Mouse (Mus musculus) liver, adult 2 months (tissue): ENCODE results near the gene Cox15. TPM values are rescaled to one million over a fixed set of nuclear protein-coding genes. Genes with fewer than 3 reads are reported as not detected.

ENCODE experiments used
- DNase-seq: peaks from one replicate; pipeline ENCODE4 v3.0.0-alpha.2; 2011; ENCODE audit warnings: low read depth, low spot score; ENCODE audit errors: extremely low read depth
- H3K27ac ChIP-seq: fragments of 200-500 bp; replicated peaks from 2 replicates; pipeline ENCODE4 v1.5.1; 2012; ENCODE audit warnings: low read depth, mild to moderate bottlenecking, control low read depth, inconsistent platforms, low read length; ENCODE audit not compliant: insufficient read depth
- H3K27me3 ChIP-seq: fragments of 200-500 bp; 2 replicates; pipeline ENCODE4 v1.6.1; 2012; ENCODE audit warnings: mild to moderate bottlenecking, moderate library complexity, low read length, inconsistent platforms; ENCODE audit not compliant: control insufficient read depth, insufficient read depth
- H3K36me3 ChIP-seq: fragments of 200-500 bp; 2 replicates; pipeline ENCODE4 v1.6.1; 2012; ENCODE audit warnings: low read length, inconsistent platforms; ENCODE audit not compliant: control insufficient read depth, insufficient read depth
- H3K4me1 ChIP-seq: fragments of 200-500 bp; 2 replicates; pipeline ENCODE4 v1.6.1; 2011; ENCODE audit warnings: low read length; ENCODE audit not compliant: control insufficient read depth, insufficient read depth
- H3K4me3 ChIP-seq: fragments of 200-500 bp; 2 replicates; pipeline ENCODE4 v1.5.1; 2011; ENCODE audit warnings: low read depth, mild to moderate bottlenecking, control low read depth, low read length, moderate library complexity; ENCODE audit not compliant: insufficient read depth
- H3K79me2 ChIP-seq: fragments of 200-500 bp; 2 replicates; pipeline ENCODE4 v1.6.1; 2012; ENCODE audit warnings: inconsistent platforms, mild to moderate bottlenecking, low read length, moderate library complexity; ENCODE audit not compliant: control insufficient read depth, insufficient read depth
- H3K9ac ChIP-seq: fragments of 200-500 bp; 2 replicates; pipeline ENCODE4 v1.6.1; 2012; ENCODE audit warnings: low read depth, mild to moderate bottlenecking, control low read depth, inconsistent platforms, low read length
- CTCF ChIP-seq: fragments of 200-500 bp; IDR thresholded peaks from 2 replicates; pipeline ENCODE4 v1.5.1; 2011; ENCODE audit warnings: low read depth, low read length, control low read depth
- POLR2A ChIP-seq: fragments of 200-500 bp; IDR thresholded peaks from 2 replicates; pipeline ENCODE4 v1.6.1; 2011; ENCODE audit warnings: low read length, control low read depth; ENCODE audit not compliant: insufficient read depth; ENCODE audit errors: extremely low read depth
- WGBS: fragments of 180-500 bp; shearing (Covaris S2); methylation state at CpG from one replicate; pipeline ENCODE4 v1.1.7; 2018; 5-methylcytosine and 5-hydroxymethylcytosine counted together
- polyA plus RNA-seq: library from polyadenylated mRNA; depleted of rRNA; stranded (reverse); fragments of >200 nt; gene quantifications from 2 replicates; pipeline ENCODE4 v1.2.3, GENCODE M21; 2012; rRNA removed
- total RNA-seq: library from RNA; depleted of rRNA; stranded (reverse); fragments of >200 nt; gene quantifications from 2 replicates; pipeline ENCODE4 v1.2.3, GENCODE M21; 2014; rRNA removed

Gene Cox15
- total RNA-seq (9.2 and 10.2 TPM in 2 replicates), polyA plus RNA-seq (10.6 and 10.9 TPM in 2 replicates)

DNA sequence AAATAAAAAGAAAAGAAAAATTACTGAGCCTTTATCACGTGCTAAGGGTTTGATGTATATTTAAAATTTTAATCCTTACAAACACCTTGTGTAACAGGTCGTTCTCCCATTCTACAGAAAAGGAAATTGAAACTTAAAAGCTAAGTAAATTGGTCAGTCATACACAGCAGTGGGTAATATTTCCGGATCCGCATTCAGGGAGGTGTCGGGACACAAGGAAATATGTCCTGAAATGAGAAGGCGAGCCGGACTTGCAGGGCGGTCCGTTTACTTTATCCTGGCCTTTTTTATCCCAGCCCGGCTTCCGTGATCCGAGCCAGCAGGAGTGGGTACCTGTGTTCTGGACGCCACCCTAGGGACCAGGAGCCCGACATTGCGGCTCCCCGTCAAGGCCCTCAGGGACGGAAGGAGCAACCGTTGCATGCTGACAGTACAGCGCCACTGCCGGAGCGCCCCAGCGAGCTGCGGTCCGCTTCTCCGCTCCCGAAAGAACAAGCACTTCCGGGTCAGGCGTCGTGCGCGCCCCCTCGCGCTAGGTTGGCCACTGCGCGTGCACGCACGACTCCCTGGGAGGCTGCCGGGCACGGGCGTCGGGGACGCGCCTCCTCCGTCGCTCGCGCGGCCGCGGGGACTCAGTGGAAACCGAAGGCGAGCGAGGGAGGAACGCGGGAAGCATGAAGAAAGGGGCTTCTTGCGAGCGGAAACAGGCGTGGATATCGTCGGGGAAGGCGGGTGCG lies at the start of gene Cox15, which contains the start of gene Cutc:
Gene Cox15, minus strand, starts transcription at position 512 of the 737 bp plus-strand sequence.
Gene Cutc, plus strand, starts transcription at position 508 of the 737 bp plus-strand sequence.
- DNase-seq, result peak; percentile 86
- no peaks in the 10 kb centered on the region for H3K27me3 ChIP-seq
- peak within 1 kb of the TSS; percentile 93 for H3K4me3 ChIP-seq
- H3K4me1 ChIP-seq, result no peaks in the 10 kb centered on the region
- under 1% methylated on average over 62 of the region's 62 CpGs for WGBS
- TF ChIP-seq POLR2A (peak; percentile 65), CTCF (peak; percentile 18; the same call in 1 of the 2 replicates)
- peaks cover 23% of the 10 kb centered on the region; the same call in 1 of the 2 replicates for H3K36me3 ChIP-seq
- H3K27ac ChIP-seq, result peak within 1 kb of the TSS; percentile 97
- no peaks in the 10 kb centered on the region; the same call in 1 of the 2 replicates for H3K79me2 ChIP-seq
- H3K9ac ChIP-seq, result peak within 1 kb of the TSS; percentile 93

DNA sequence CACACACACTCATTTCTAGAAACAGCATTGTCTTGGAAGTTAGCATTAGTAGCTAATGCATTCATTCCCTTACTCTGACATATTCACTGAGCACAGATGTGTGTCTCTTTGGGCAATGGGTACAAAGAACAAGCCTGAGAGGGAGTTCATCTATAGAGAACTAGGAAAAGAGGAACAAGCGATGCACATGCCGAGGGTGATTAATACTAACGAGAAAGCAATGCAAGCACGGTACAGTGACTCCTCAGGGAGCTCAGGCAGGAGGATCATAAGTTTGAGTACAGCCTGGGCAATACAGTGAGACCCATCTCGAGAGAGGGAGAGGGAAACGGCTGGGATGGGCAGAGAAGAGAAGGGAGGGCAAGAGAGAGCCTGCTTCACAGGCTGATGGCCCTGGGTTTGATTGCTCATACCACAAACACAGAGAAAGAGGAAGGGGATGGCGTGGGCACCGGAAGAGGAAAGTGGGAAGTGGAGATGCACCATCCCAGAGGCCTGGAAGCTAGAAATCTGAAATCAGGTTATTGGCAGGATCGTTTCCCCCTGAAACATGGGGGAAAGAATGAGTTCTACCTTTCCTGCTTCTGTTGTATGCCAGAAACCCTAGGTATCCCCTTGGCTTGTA lies 48.7 kb upstream of the Cox15 start:
- H3K79me2 ChIP-seq, result 0 out of 2 replicates have a peak, but pooled peaks cover 3% of the 10 kb centered on the region
- TF ChIP-seq CTCF (no peak), POLR2A (no peak)
- H3K36me3 ChIP-seq, result peaks cover 84% of the 10 kb centered on the region
- no peak overlapping the region for H3K9ac ChIP-seq
- H3K27ac ChIP-seq, result no peak overlapping the region
- H3K27me3 ChIP-seq, result no peaks in the 10 kb centered on the region
- no peak overlapping the region for H3K4me3 ChIP-seq
- no peak for DNase-seq
- H3K4me1 ChIP-seq, result peaks cover 12% of the 10 kb centered on the region
- 81% methylated on average over 9 of the region's 9 CpGs for WGBS

DNA sequence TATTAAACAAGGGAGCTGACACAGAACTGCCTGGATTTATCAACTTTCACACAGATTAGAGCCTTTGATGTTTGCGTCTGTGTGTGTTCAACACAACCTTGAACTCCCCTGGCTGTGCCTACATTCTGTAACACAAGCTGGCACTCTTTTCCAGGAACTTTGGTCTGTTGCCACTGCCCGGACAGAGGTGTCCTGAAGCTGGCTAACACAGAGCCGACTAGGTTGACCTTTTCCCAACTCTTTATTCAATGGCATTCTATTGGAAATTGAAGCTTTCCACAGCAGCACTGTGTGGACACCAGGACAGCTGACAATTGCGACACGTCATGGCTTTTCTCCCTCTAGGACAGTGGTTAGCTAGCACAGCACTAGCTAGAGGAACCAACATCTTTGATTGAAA lies 44.4 kb upstream of the Cox15 start:
- Histone ChIP-seq H3K36me3 (peaks cover 46% of the 10 kb centered on the region), H3K27ac (peak overlapping the region; percentile 68), H3K4me3 (no peak overlapping the region), H3K4me1 (peaks cover 33% of the 10 kb centered on the region), H3K9ac (no peak overlapping the region), H3K27me3 (no peaks in the 10 kb centered on the region), H3K79me2 (0 out of 2 replicates have a peak, but pooled peaks cover 3% of the 10 kb centered on the region)
- no peak for TF ChIP-seq POLR2A
- TF ChIP-seq CTCF, result no peak
- 16% methylated on average over 5 of the region's 5 CpGs for WGBS
- DNase-seq, result peak; percentile 100

DNA sequence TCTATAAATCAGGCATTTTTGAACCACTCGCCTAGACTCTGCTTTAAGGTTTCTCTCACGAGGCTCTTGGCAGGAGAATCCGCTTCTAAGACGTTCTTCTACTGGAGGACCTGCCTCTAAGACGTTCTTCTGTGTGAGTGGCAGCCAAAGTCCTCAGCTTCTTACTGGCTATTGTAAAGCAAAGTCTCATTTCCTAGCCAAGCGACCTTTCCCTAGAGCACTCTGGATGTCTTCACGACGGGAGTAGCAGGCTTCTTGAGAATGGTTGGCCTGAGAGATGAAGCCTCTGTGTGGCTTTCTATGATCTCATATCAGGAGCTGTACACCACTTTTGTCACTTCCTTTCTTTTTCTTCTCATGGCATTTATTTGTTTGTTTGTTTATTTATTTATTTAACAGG lies 42.7 kb upstream of the Cox15 start:
- peak overlapping the region; percentile 90 for H3K27ac ChIP-seq
- peak; percentile 65 for DNase-seq
- peaks cover 43% of the 10 kb centered on the region for H3K4me1 ChIP-seq
- H3K9ac ChIP-seq, result no peak overlapping the region
- H3K79me2 ChIP-seq, result 0 out of 2 replicates have a peak, but pooled peaks cover 3% of the 10 kb centered on the region
- H3K36me3 ChIP-seq, result peaks cover 41% of the 10 kb centered on the region
- no peak overlapping the region for H3K4me3 ChIP-seq
- 63% methylated on average over 8 of the region's 8 CpGs for WGBS
- TF ChIP-seq CTCF (no peak), POLR2A (no peak)
- H3K27me3 ChIP-seq, result no peaks in the 10 kb centered on the region

DNA sequence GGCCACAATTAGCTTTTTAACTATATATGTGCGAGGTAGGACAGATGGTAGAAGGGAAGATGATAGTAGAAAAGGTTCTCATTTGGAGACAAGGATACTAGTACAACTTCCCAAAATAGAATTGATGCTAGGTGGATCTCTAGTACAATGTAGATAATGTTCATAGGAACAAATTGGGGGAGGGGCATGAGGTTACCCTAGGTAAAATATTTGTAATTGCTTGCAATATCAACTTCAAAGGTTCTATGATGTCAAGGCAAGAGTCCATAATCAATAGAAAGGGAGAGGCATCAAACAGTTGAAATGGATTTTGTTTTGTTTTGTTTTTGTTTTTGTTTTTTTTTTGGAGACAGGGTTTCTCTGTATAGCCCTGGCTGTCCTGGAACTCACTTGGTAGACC lies 41.2 kb upstream of the Cox15 start:
- WGBS, result 39% methylated on average over 1 of the region's 1 CpGs
- peak; percentile 93 for DNase-seq
- Histone ChIP-seq H3K4me3 (no peak overlapping the region), H3K4me1 (peaks cover 52% of the 10 kb centered on the region), H3K79me2 (no peaks in the 10 kb centered on the region), H3K9ac (no peak overlapping the region), H3K36me3 (peaks cover 39% of the 10 kb centered on the region), H3K27me3 (no peaks in the 10 kb centered on the region), H3K27ac (peak overlapping the region; percentile 90)
- TF ChIP-seq POLR2A, result no peak
- TF ChIP-seq CTCF, result no peak
